Mouse (Mus musculus) cortical plate, adult 2 months (tissue): ENCODE measurements around the gene Fam120a. TPM values are rescaled to one million over a fixed set of nuclear protein-coding genes. Genes with fewer than 3 reads are reported as not detected.
A peak's percentile ranks its signal among the peaks of the same experiment; 100 is the strongest.

Source experiments
- H3K27ac ChIP-seq: fragments of 200-500 bp; 2 replicates; pipeline ENCODE4 v1.5.1; 2012; ENCODE audit warnings: low read length, control low read depth, inconsistent platforms; ENCODE audit not compliant: insufficient read depth
- H3K4me1 ChIP-seq: fragments of 200-500 bp; 2 replicates; pipeline ENCODE4 v1.6.1; 2011; ENCODE audit warnings: low read length; ENCODE audit not compliant: control insufficient read depth, insufficient read depth
- H3K4me3 ChIP-seq: fragments of 200-500 bp; 2 replicates; pipeline ENCODE4 v1.5.1; 2011; ENCODE audit warnings: mild to moderate bottlenecking, low read length, control low read depth; ENCODE audit not compliant: insufficient read depth
- CTCF ChIP-seq: fragments of 200-500 bp; IDR thresholded peaks from 2 replicates; pipeline ENCODE4 v1.5.1; 2011; ENCODE audit warnings: mild to moderate bottlenecking, control low read depth, low read length; ENCODE audit not compliant: insufficient read depth; ENCODE audit errors: extremely low read depth
- POLR2A ChIP-seq: fragments of 200-500 bp; IDR thresholded peaks from 2 replicates; pipeline ENCODE4 v1.6.1; 2011; ENCODE audit warnings: mild to moderate bottlenecking, low read length, control low read depth; ENCODE audit not compliant: insufficient read depth; ENCODE audit errors: extremely low read depth
- polyA plus RNA-seq: library from polyadenylated mRNA; depleted of rRNA; stranded (reverse); fragments of >200 nt; gene quantifications from 2 replicates; pipeline ENCODE4 v1.2.3, GENCODE M21; 2012

Gene Fam120a
- polyA plus RNA-seq, 1 experiment = 81.6 TPM

GRCm38 (mm10) chr13:48877805-48878204, 90.0 kb downstream of the Fam120a start:
- TF ChIP-seq CTCF = no peak
- no peak for TF ChIP-seq POLR2A
- Histone ChIP-seq H3K4me1 (peaks cover 3% of the 10 kb centered on the region), H3K27ac (no peak overlapping the region; the same call in 1 of the 2 replicates), H3K4me3 (peak overlapping the region; percentile 42; the same call in 1 of the 2 replicates)

GRCm38 (mm10) chr13:48872726-48873125, 95.1 kb downstream of the Fam120a start:
- no peak overlapping the region for H3K4me3 ChIP-seq
- TF ChIP-seq POLR2A (no peak), CTCF (no peak)
- H3K27ac ChIP-seq = no peak overlapping the region
- peaks cover 7% of the 10 kb centered on the region; the same call in 1 of the 2 replicates for H3K4me1 ChIP-seq

GRCm38 (mm10) chr13:48871887-48872606, 95.8 kb downstream of the Fam120a start:
- Histone ChIP-seq H3K27ac (no peak overlapping the region), H3K4me3 (peak overlapping the region; percentile 76; the same call in 1 of the 2 replicates), H3K4me1 (peaks cover 7% of the 10 kb centered on the region; the same call in 1 of the 2 replicates)
- TF ChIP-seq POLR2A (no peak), CTCF (no peak)

GRCm38 (mm10) chr13:48870771-48871731, 96.8 kb downstream of the Fam120a start, which contains the start of gene Phf2:
Gene Phf2 (minus strand): TSS chr13:48871119.
- no peak for TF ChIP-seq POLR2A
- no peak for TF ChIP-seq CTCF
- Histone ChIP-seq H3K4me1 (peaks cover 7% of the 10 kb centered on the region; the same call in 1 of the 2 replicates), H3K4me3 (peak within 1 kb of the TSS; percentile 76), H3K27ac (peak within 1 kb of the TSS; percentile 92; the same call in 1 of the 2 replicates)

- no peak for TF ChIP-seq CTCF
- no peak for TF ChIP-seq POLR2A
- no peak overlapping the region for H3K27ac ChIP-seq
Measured at GRCm38 (mm10) chr13:48869950-48870770, 97.7 kb downstream of the Fam120a start.

GRCm38 (mm10) chr13:48869600-48869949, 98.2 kb downstream of the Fam120a start:
- TF ChIP-seq POLR2A (no peak), CTCF (no peak)
- Histone ChIP-seq H3K27ac (no peak overlapping the region), H3K4me3 (peak overlapping the region; percentile 76), H3K4me1 (peaks cover 8% of the 10 kb centered on the region; the same call in 1 of the 2 replicates)

More at GRCm38 (mm10) chr13:48869950-48870770, 97.7 kb downstream of the Fam120a start:
- Histone ChIP-seq H3K4me3 (peak overlapping the region; percentile 76), H3K4me1 (peaks cover 8% of the 10 kb centered on the region; the same call in 1 of the 2 replicates)

GRCm38 (mm10) chr13:48869088-48869487, 98.7 kb downstream of the Fam120a start:
- Histone ChIP-seq H3K4me1 (peaks cover 8% of the 10 kb centered on the region; the same call in 1 of the 2 replicates), H3K27ac (no peak overlapping the region), H3K4me3 (peak overlapping the region; percentile 76)
- TF ChIP-seq CTCF (no peak), POLR2A (no peak)

- TF ChIP-seq POLR2A = no peak
- TF ChIP-seq CTCF = no peak
- H3K27ac ChIP-seq = no peak overlapping the region
- peaks cover 6% of the 10 kb centered on the region; the same call in 1 of the 2 replicates for H3K4me1 ChIP-seq
- no peak overlapping the region for H3K4me3 ChIP-seq
Measured at GRCm38 (mm10) chr13:48864673-48865356, 103.0 kb downstream of the Fam120a start.

- peaks cover 5% of the 10 kb centered on the region; the same call in 1 of the 2 replicates for H3K4me1 ChIP-seq
- TF ChIP-seq POLR2A = no peak
- TF ChIP-seq CTCF = no peak
- no peak overlapping the region for H3K27ac ChIP-seq
- no peak overlapping the region for H3K4me3 ChIP-seq
Measured at GRCm38 (mm10) chr13:48863556-48863955, 104.3 kb downstream of the Fam120a start.
